Mouse (Mus musculus): Measurements from ENCODE around the gene Anxa8. TPM values are rescaled to one million over a fixed set of nuclear protein-coding genes. Genes with fewer than 3 reads are reported as not detected.

Gene Anxa8
- 1.5 and 2.4 TPM in 2 replicates for polyA plus RNA-seq (2014; fragmentation: Nextera tagmentation; extraction: Ambion mirVana)

- H3K9me3 ChIP-seq (ENCODE audit: control insufficient read depth, low read length): no peaks in the 10 kb centered on the region
- H3K4me3 ChIP-seq (ENCODE audit: low read depth, low read length): no peak within 1 kb of the TSS
- H3K4me1 ChIP-seq (ENCODE audit: control insufficient read depth, insufficient read depth, low read length): no peaks in the 10 kb centered on the region
- no peak for ATAC-seq (ENCODE audit: insufficient number of reproducible peaks, low FRiP score, low TSS enrichment, low read depth)
- no peaks in the 10 kb centered on the region for H3K36me3 ChIP-seq (ENCODE audit: control insufficient read depth, insufficient read depth, low read length)
- H3K27me3 ChIP-seq (ENCODE audit: control insufficient read depth, insufficient read depth, low read length): no peaks in the 10 kb centered on the region
- H3K27ac ChIP-seq (replicated peaks; ENCODE audit: low read depth, low read length): no peak within 1 kb of the TSS
- WGBS: 59% methylated on average over 4 of the region's 4 CpGs
- DNase-seq (ENCODE audit: low spot score): no peak
- H3K4me2 ChIP-seq (ENCODE audit: low read depth, severe bottlenecking): no peak within 1 kb of the TSS
- no peak within 1 kb of the TSS for H3K9ac ChIP-seq (ENCODE audit: low read length)
These were observed at the start of gene Anxa8 for GRCm38 (mm10) chr14:34085731-34086130. Gene Anxa8, plus strand, starts transcription at chr14:34085981.

- WGBS: 78% methylated on average over 4 of the region's 4 CpGs
These were observed 44.5 kb upstream of the Anxa8 start for GRCm38 (mm10) chr14:34041241-34041640.

GRCm38 (mm10) chr14:34043341-34043740, 42.4 kb upstream of the Anxa8 start:
- Histone ChIP-seq H3K4me3 (ENCODE audit: low read depth, low read length) (no peak overlapping the region), H3K27ac (replicated peaks; ENCODE audit: low read depth, low read length) (no peak overlapping the region), H3K4me2 (ENCODE audit: low read depth, severe bottlenecking) (no peak overlapping the region), H3K4me1 (ENCODE audit: control insufficient read depth, insufficient read depth, low read length) (no peaks in the 10 kb centered on the region), H3K27me3 (ENCODE audit: control insufficient read depth, insufficient read depth, low read length) (no peaks in the 10 kb centered on the region), H3K9ac (ENCODE audit: low read length) (no peak overlapping the region), H3K36me3 (ENCODE audit: control insufficient read depth, insufficient read depth, low read length) (no peaks in the 10 kb centered on the region), H3K9me3 (ENCODE audit: control insufficient read depth, low read length) (no peaks in the 10 kb centered on the region)
- 75% methylated on average over 3 of the region's 3 CpGs for WGBS
- DNase-seq (ENCODE audit: low spot score) (no peak), ATAC-seq (ENCODE audit: insufficient number of reproducible peaks, low FRiP score, low TSS enrichment, low read depth) (no peak)

More at GRCm38 (mm10) chr14:34041241-34041640, 44.5 kb upstream of the Anxa8 start:
- Histone ChIP-seq H3K9me3 (ENCODE audit: control insufficient read depth, low read length) (no peaks in the 10 kb centered on the region), H3K4me3 (ENCODE audit: low read depth, low read length) (no peak overlapping the region), H3K9ac (ENCODE audit: low read length) (no peak overlapping the region), H3K36me3 (ENCODE audit: control insufficient read depth, insufficient read depth, low read length) (no peaks in the 10 kb centered on the region), H3K27me3 (ENCODE audit: control insufficient read depth, insufficient read depth, low read length) (no peaks in the 10 kb centered on the region), H3K4me2 (ENCODE audit: low read depth, severe bottlenecking) (no peak overlapping the region), H3K4me1 (ENCODE audit: control insufficient read depth, insufficient read depth, low read length) (no peaks in the 10 kb centered on the region), H3K27ac (replicated peaks; ENCODE audit: low read depth, low read length) (no peak overlapping the region)
- ATAC-seq (ENCODE audit: insufficient number of reproducible peaks, low FRiP score, low TSS enrichment, low read depth) (no peak), DNase-seq (ENCODE audit: low spot score) (no peak)

GRCm38 (mm10) chr14:34050101-34050779, 35.5 kb upstream of the Anxa8 start:
- H3K27me3 ChIP-seq (ENCODE audit: control insufficient read depth, insufficient read depth, low read length): no peaks in the 10 kb centered on the region
- no peak overlapping the region for H3K9ac ChIP-seq (ENCODE audit: low read length)
- DNase-seq (ENCODE audit: low spot score) (peak; percentile 22), ATAC-seq (ENCODE audit: insufficient number of reproducible peaks, low FRiP score, low TSS enrichment, low read depth) (0 out of 2 replicates have a peak, but pooled peaks have one; percentile 26)
- H3K27ac ChIP-seq (replicated peaks; ENCODE audit: low read depth, low read length): no peak overlapping the region
- no peak overlapping the region for H3K4me2 ChIP-seq (ENCODE audit: low read depth, severe bottlenecking)
- H3K4me3 ChIP-seq (ENCODE audit: low read depth, low read length): no peak overlapping the region
- H3K9me3 ChIP-seq (ENCODE audit: control insufficient read depth, low read length): no peaks in the 10 kb centered on the region
- H3K36me3 ChIP-seq (ENCODE audit: control insufficient read depth, insufficient read depth, low read length): no peaks in the 10 kb centered on the region
- H3K4me1 ChIP-seq (ENCODE audit: control insufficient read depth, insufficient read depth, low read length): no peaks in the 10 kb centered on the region
- 65% methylated on average over 5 of the region's 5 CpGs for WGBS

GRCm38 (mm10) chr14:34052516-34052915, 33.3 kb upstream of the Anxa8 start, which contains the start of gene Antxrl:
Gene Antxrl, plus strand, starts transcription at chr14:34052707.
- Histone ChIP-seq H3K9ac (ENCODE audit: low read length) (no peak within 1 kb of the TSS), H3K9me3 (ENCODE audit: control insufficient read depth, low read length) (no peaks in the 10 kb centered on the region), H3K27me3 (ENCODE audit: control insufficient read depth, insufficient read depth, low read length) (no peaks in the 10 kb centered on the region), H3K4me3 (ENCODE audit: low read depth, low read length) (no peak within 1 kb of the TSS), H3K36me3 (ENCODE audit: control insufficient read depth, insufficient read depth, low read length) (no peaks in the 10 kb centered on the region), H3K4me2 (ENCODE audit: low read depth, severe bottlenecking) (no peak within 1 kb of the TSS), H3K4me1 (ENCODE audit: control insufficient read depth, insufficient read depth, low read length) (no peaks in the 10 kb centered on the region), H3K27ac (replicated peaks; ENCODE audit: low read depth, low read length) (no peak within 1 kb of the TSS)
- ATAC-seq (ENCODE audit: insufficient number of reproducible peaks, low FRiP score, low TSS enrichment, low read depth) (no peak), DNase-seq (ENCODE audit: low spot score) (no peak)
- 80% methylated on average over 6 of the region's 6 CpGs for WGBS

- no peak overlapping the region for H3K4me2 ChIP-seq (ENCODE audit: low read depth, severe bottlenecking)
- 52% methylated on average over 6 of the region's 6 CpGs for WGBS
- H3K27me3 ChIP-seq (ENCODE audit: control insufficient read depth, insufficient read depth, low read length): no peaks in the 10 kb centered on the region
- peak; percentile 40 for DNase-seq (ENCODE audit: low spot score)
- no peaks in the 10 kb centered on the region for H3K9me3 ChIP-seq (ENCODE audit: control insufficient read depth, low read length)
- no peak for ATAC-seq (ENCODE audit: insufficient number of reproducible peaks, low FRiP score, low TSS enrichment, low read depth)
- no peaks in the 10 kb centered on the region for H3K4me1 ChIP-seq (ENCODE audit: control insufficient read depth, insufficient read depth, low read length)
- no peak overlapping the region for H3K4me3 ChIP-seq (ENCODE audit: low read depth, low read length)
- no peaks in the 10 kb centered on the region for H3K36me3 ChIP-seq (ENCODE audit: control insufficient read depth, insufficient read depth, low read length)
- no peak overlapping the region for H3K27ac ChIP-seq (replicated peaks; ENCODE audit: low read depth, low read length)
- H3K9ac ChIP-seq (ENCODE audit: low read length): no peak overlapping the region
These were observed 14.1 kb upstream of the Anxa8 start for GRCm38 (mm10) chr14:34071665-34072064.

GRCm38 (mm10) chr14:34075346-34075745, 10.4 kb upstream of the Anxa8 start:
- WGBS: 59% methylated on average over 4 of the region's 4 CpGs
- no peak overlapping the region for H3K9ac ChIP-seq (ENCODE audit: low read length)
- ATAC-seq (ENCODE audit: insufficient number of reproducible peaks, low FRiP score, low TSS enrichment, low read depth) (no peak), DNase-seq (ENCODE audit: low spot score) (no peak)
- no peak overlapping the region for H3K4me2 ChIP-seq (ENCODE audit: low read depth, severe bottlenecking)
- no peak overlapping the region for H3K4me3 ChIP-seq (ENCODE audit: low read depth, low read length)
- H3K36me3 ChIP-seq (ENCODE audit: control insufficient read depth, insufficient read depth, low read length): no peaks in the 10 kb centered on the region
- H3K4me1 ChIP-seq (ENCODE audit: control insufficient read depth, insufficient read depth, low read length): no peaks in the 10 kb centered on the region
- no peak overlapping the region for H3K27ac ChIP-seq (replicated peaks; ENCODE audit: low read depth, low read length)
- H3K27me3 ChIP-seq (ENCODE audit: control insufficient read depth, insufficient read depth, low read length): no peaks in the 10 kb centered on the region
- no peaks in the 10 kb centered on the region for H3K9me3 ChIP-seq (ENCODE audit: control insufficient read depth, low read length)

GRCm38 (mm10) chr14:34077222-34077621, 8.6 kb upstream of the Anxa8 start:
- no peak overlapping the region for H3K4me3 ChIP-seq (ENCODE audit: low read depth, low read length)
- no peak for DNase-seq (ENCODE audit: low spot score)
- WGBS: 73% methylated on average over 5 of the region's 5 CpGs
- H3K9ac ChIP-seq (ENCODE audit: low read length): no peak overlapping the region
- H3K9me3 ChIP-seq (ENCODE audit: control insufficient read depth, low read length): no peaks in the 10 kb centered on the region
- no peak overlapping the region for H3K4me2 ChIP-seq (ENCODE audit: low read depth, severe bottlenecking)
- H3K27ac ChIP-seq (replicated peaks; ENCODE audit: low read depth, low read length): no peak overlapping the region
- H3K4me1 ChIP-seq (ENCODE audit: control insufficient read depth, insufficient read depth, low read length): no peaks in the 10 kb centered on the region
- H3K27me3 ChIP-seq (ENCODE audit: control insufficient read depth, insufficient read depth, low read length): no peaks in the 10 kb centered on the region
- ATAC-seq (ENCODE audit: insufficient number of reproducible peaks, low FRiP score, low TSS enrichment, low read depth): no peak
- no peaks in the 10 kb centered on the region for H3K36me3 ChIP-seq (ENCODE audit: control insufficient read depth, insufficient read depth, low read length)

- Histone ChIP-seq H3K27me3 (ENCODE audit: control insufficient read depth, insufficient read depth, low read length) (no peaks in the 10 kb centered on the region), H3K4me3 (ENCODE audit: low read depth, low read length) (no peak overlapping the region), H3K9ac (ENCODE audit: low read length) (no peak overlapping the region), H3K36me3 (ENCODE audit: control insufficient read depth, insufficient read depth, low read length) (no peaks in the 10 kb centered on the region), H3K4me2 (ENCODE audit: low read depth, severe bottlenecking) (no peak overlapping the region), H3K27ac (replicated peaks; ENCODE audit: low read depth, low read length) (no peak overlapping the region), H3K9me3 (ENCODE audit: control insufficient read depth, low read length) (no peaks in the 10 kb centered on the region), H3K4me1 (ENCODE audit: control insufficient read depth, insufficient read depth, low read length) (no peaks in the 10 kb centered on the region)
- no peak for DNase-seq (ENCODE audit: low spot score)
- ATAC-seq (ENCODE audit: insufficient number of reproducible peaks, low FRiP score, low TSS enrichment, low read depth): no peak
- 75% methylated on average over 4 of the region's 4 CpGs for WGBS
These were observed 7.5 kb upstream of the Anxa8 start for GRCm38 (mm10) chr14:34078293-34078692.
